Mouse (Mus musculus) layer of hippocampus, adult 2 months (tissue): Measurements from ENCODE around the gene Cd300ld5. TPM values are rescaled to one million over a fixed set of nuclear protein-coding genes. Genes with fewer than 3 reads are reported as not detected.
A peak's percentile ranks its signal among the peaks of the same experiment; 100 is the strongest.
"Not testable (repeated sequence)": the region's sequence is repeated elsewhere in the genome, so short reads cannot be mapped to it uniquely, and the experiment has no call there.

ENCODE experiments used
- DNase-seq, 2 experiments: peaks; one replicate each; pipeline ENCODE4 v3.0.0; 2022; ENCODE audit warnings: low spot score in 2 of 2
- H3K27ac ChIP-seq: fragments of 200-600 bp; 2 replicates; pipeline ENCODE4 v1.8.1; 2022
- H3K4me3 ChIP-seq: fragments of 200-600 bp; 2 replicates; pipeline ENCODE4 v1.8.1; 2022; ENCODE audit warnings: mild to moderate bottlenecking
- CTCF ChIP-seq: fragments of 200-600 bp; conservative IDR thresholded peaks from 2 replicates; pipeline ENCODE4 v1.8.1; 2022; ENCODE audit warnings: antibody characterized with exemption, mild to moderate bottlenecking, moderate library complexity
- total RNA-seq, 2 experiments: library from RNA; stranded (reverse); gene quantifications; 2 replicates each; pipeline ENCODE4 v1.2.3; 2021

The Cd300ld5 gene
- total RNA-seq, 2 experiments from 2014 or later, result 0.87 to 1.0 TPM

GRCm38 (mm10) chr11:115071015-115071551 lies 33.5 kb upstream of the Cd300ld5 start:
- H3K27ac ChIP-seq, result no peak overlapping the region
- DNase-seq, result no peak
- no peak for TF ChIP-seq CTCF
- H3K4me3 ChIP-seq, result no peak overlapping the region

- no peak for DNase-seq
- Histone ChIP-seq H3K27ac (no peak overlapping the region), H3K4me3 (no peak overlapping the region)
- TF ChIP-seq CTCF, result peak; percentile 55
Observed at GRCm38 (mm10) chr11:115066768-115067167, 29.2 kb upstream of the Cd300ld5 start.

GRCm38 (mm10) chr11:115062077-115062476 lies 24.5 kb upstream of the Cd300ld5 start, which contains the start of gene Cd300e:
Gene Cd300e, minus strand, starts transcription at chr11:115062177.
- Histone ChIP-seq H3K27ac (no peak within 1 kb of the TSS), H3K4me3 (no peak within 1 kb of the TSS)
- TF ChIP-seq CTCF, result no peak
- no peak for DNase-seq

GRCm38 (mm10) chr11:115059797-115060196 lies 22.2 kb upstream of the Cd300ld5 start:
- no peak for DNase-seq
- H3K4me3 ChIP-seq, result no peak overlapping the region
- TF ChIP-seq CTCF, result no peak

GRCm38 (mm10) chr11:115058701-115059100 lies 21.1 kb upstream of the Cd300ld5 start:
- Histone ChIP-seq H3K4me3 (no peak overlapping the region), H3K27ac (no peak overlapping the region)
- TF ChIP-seq CTCF, result no peak
- no peak for DNase-seq

More at GRCm38 (mm10) chr11:115059797-115060196, 22.2 kb upstream of the Cd300ld5 start:
- H3K27ac ChIP-seq, result no peak overlapping the region

- Histone ChIP-seq H3K4me3 (no peak overlapping the region), H3K27ac (no peak overlapping the region)
- DNase-seq, result no peak
- TF ChIP-seq CTCF, result no peak
Observed at GRCm38 (mm10) chr11:115054537-115054936, 17.0 kb upstream of the Cd300ld5 start.

GRCm38 (mm10) chr11:115052991-115053390 lies 15.4 kb upstream of the Cd300ld5 start:
- DNase-seq, result no peak
- TF ChIP-seq CTCF, result no peak
- Histone ChIP-seq H3K27ac (no peak overlapping the region), H3K4me3 (no peak overlapping the region)

- no peak for TF ChIP-seq CTCF
- no peak overlapping the region for H3K4me3 ChIP-seq
- no peak for DNase-seq
- no peak overlapping the region for H3K27ac ChIP-seq
Observed at GRCm38 (mm10) chr11:115052206-115052605, 14.6 kb upstream of the Cd300ld5 start.

GRCm38 (mm10) chr11:115049282-115049895 lies 11.8 kb upstream of the Cd300ld5 start:
- no peak overlapping the region for H3K4me3 ChIP-seq
- peak; percentile 75 for TF ChIP-seq CTCF
- DNase-seq, result peak in 1 of 2 experiments; percentile 18
- H3K27ac ChIP-seq, result peak overlapping the region; percentile 46; the same call in 1 of the 2 replicates

- Histone ChIP-seq H3K27ac (no peak within 1 kb of the TSS), H3K4me3 (no peak within 1 kb of the TSS)
- TF ChIP-seq CTCF, result no peak
- no peak for DNase-seq
Observed at GRCm38 (mm10) chr11:115048259-115048658, 10.7 kb upstream of the Cd300ld5 start, which contains the start of gene Cd300ld3. Gene Cd300ld3, minus strand, starts transcription at chr11:115048409.

GRCm38 (mm10) chr11:115026912-115027311 lies 10.7 kb downstream of the Cd300ld5 start, which contains the start of gene Cd300ld4:
Gene Cd300ld4, minus strand, starts transcription at chr11:115027012.
- DNase-seq, H3K27ac ChIP-seq, H3K4me3 ChIP-seq: not testable (repeated sequence)

GRCm38 (mm10) chr11:115016093-115016492 lies 21.5 kb downstream of the Cd300ld5 start, which contains the start of gene Cd300ld2:
Gene Cd300ld2, minus strand, starts transcription at chr11:115016193.
- H3K27ac ChIP-seq, DNase-seq, H3K4me3 ChIP-seq: not testable (repeated sequence)

GRCm38 (mm10) chr11:115004070-115004469 lies 33.5 kb downstream of the Cd300ld5 start:
- TF ChIP-seq CTCF, result no peak

More at GRCm38 (mm10) chr11:115004070-115004469, 33.5 kb downstream of the Cd300ld5 start:
- H3K4me3 ChIP-seq, result no peak overlapping the region
- H3K27ac ChIP-seq, result no peak overlapping the region
- no peak for DNase-seq
